Mouse (Mus musculus): ENCODE measurements around the gene Cldn20.

Cldn20 gene

DNA sequence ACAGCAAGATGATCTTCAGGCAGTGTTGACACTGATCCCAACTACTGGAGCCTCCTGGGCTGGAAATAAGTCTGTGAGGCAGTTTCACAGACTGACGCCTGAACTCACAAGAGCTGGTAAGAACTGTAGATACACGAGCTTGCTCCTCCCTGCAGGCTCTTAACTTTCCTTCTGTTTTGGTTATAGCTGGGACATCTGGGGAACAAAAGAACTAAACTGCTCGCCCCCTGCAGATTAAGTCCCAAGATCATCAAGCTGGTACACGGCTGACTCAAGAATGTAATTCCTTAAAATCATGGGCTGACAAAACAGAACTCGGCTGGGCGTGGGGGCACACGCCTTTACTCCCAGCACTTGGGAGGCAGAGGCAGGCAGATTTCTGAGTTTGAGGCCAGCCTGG is 1.8 kb upstream of the Cldn20 start:
- DNase-seq: no peak

DNA sequence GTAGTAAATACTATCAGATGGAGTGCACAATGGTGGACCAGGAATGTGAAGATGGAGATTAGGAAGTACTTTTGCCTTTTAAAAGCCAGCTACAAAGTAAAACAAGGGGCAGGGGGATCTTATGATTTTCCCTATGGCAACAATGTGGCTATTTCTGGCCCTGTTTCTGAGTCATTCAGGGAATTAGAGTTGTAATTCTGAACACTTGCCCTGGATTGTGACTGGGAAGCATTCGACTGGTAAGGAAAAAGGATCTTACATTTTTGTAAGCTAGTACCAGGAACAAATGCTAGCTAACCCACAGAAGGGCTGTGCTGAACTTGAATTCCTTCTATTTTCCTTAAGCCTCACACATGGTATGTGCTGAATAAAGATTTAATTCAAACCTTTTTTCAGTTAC is 713 bp upstream of the Cldn20 start:
- DNase-seq: no peak

DNA sequence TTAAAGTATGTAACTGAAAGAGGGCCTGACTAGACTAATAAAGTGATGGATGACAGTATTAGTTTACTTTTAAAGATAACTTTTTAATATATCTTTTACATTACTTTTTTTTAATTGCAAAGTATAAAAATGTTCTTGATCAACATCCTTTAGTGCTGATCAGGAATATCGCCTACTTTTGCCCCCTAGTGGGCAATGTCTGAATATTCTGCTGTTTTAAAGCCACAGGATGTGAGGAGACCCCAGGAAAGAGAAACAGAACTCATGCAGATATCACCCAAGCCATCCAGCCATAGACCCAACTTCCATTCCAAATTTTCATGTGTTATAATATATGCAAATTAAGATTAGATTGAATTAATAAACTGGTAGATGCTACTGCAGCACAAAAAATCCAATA is 1.1 kb downstream of the Cldn20 start:
- DNase-seq: peak; percentile 17

DNA sequence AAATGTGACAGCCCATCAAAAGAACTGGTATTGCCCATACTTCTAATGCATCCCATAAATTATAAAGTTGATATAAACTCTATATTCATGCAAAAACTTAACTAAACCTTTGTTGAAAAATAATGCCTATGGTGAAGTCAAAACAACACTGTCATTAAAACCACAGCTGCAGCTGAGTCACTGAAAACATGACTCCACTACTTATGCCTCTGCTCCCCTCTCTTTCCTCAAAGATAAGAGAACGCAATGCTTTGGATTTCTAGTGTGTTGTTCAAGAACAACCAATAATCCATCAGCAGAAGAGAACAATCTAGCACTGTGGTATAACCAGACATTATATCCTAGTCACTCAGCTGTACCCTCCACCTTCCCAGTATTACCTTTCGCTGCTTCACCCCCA is 8.0 kb downstream of the Cldn20 start:
- no peak for DNase-seq

DNA sequence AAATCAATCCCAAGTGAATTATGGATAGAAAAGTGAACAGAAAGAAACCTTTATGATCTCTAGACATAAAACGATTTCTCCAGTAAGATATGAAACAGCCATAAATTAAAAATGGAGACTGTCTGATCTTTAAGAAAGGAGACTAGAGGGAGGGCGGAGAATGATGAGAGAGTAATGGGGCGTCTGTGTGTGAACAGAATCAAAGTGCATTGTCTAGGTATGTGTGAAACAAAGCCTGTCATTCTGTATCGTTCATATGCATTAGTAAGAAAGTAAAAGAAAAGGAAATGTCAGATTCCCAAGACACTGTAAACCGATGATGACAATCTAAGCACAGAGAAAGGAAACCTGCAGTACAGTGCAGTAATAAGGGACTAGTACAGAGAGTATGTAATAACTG is 8.7 kb downstream of the Cldn20 start:
- no peak for DNase-seq

DNA sequence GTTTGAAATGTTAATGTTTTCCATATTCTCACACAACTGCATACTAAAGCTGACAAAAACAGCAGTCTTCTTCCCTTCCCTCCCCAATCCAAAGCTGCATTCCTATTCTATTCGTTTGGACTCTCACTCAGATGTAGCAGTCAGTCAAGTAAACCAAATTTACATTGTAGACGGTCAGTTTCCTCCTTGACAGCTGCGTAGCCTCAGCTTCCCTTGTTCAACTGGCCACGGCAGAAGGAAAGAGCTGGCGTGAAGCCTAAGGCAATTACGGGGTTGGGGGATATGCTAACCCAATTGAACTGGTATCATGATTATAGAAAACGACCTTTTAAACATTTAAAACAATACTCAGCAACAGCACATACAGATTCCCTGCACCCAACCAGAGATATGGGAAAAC is 15.4 kb downstream of the Cldn20 start:
- DNase-seq: no peak

DNA sequence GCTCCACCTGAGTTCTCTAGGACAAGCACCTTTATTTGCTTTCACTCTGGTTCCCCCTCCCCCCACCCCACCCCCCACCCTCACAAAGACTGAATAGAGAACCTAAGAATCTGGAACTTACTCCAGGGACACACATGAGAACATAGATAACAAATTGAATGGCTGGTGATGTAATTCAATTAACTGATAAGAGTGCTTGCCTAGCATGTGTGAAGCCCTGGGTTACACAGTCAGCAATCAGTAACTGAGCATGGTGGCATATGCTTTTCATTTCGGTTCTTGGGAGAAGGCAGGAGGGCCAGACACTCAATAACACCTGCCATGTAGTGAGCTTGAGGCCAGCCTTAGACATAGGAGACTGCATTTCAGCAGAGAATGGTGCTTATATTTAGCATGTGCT is 23.9 kb downstream of the Cldn20 start:
- DNase-seq: no peak

DNA sequence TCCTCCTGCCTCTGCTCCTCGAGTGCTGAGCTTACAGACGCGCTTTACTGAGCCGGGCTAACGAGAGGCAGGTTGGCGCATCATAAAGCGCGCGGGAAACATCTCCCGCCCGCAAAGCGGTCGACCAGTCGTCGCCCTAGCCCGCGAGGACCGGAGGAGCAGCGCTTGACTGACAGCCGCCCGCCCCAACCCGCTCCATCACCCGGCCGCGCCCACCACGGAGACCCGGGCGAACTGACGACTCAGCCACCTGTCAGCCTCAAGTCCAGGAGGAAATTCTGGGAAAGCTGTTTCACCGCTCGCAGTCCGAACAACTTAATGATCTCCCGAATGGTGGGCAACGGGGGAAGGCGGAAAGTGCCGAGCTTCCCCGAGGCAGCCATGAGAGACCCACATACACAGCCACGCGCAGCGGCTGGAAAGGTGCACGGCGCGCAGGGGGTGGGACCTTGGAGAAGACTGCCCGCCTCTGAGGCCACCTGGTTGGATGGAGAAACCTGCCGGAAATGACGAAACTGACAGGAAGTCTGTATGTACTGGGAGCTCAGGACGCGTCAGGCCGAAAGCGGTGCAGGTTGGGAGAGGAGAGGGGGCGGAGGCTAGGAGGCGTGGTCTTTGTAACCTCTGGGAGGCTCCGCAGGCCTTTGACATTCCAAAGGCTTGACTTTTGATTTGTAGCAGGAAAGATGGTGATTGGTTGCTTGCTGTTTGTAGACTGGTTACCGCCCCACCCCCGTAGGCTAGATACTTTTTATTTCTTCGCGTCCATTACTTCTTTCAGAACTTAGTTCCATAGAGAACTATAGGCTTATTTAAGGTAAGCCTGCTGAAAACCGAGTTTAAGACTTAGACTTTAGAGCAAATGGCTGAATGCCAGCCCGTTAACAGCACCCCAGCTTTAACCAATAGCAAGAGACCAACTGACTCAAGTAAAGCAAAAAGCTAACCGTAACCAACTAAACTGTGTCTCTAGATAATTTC is 25.3 kb downstream of the Cldn20 start, which contains the start of gene Tfb1m:
Gene Tfb1m (minus strand): TSS at position 451 of the 981 bp plus-strand sequence.
- DNase-seq: peak; percentile 99

DNA sequence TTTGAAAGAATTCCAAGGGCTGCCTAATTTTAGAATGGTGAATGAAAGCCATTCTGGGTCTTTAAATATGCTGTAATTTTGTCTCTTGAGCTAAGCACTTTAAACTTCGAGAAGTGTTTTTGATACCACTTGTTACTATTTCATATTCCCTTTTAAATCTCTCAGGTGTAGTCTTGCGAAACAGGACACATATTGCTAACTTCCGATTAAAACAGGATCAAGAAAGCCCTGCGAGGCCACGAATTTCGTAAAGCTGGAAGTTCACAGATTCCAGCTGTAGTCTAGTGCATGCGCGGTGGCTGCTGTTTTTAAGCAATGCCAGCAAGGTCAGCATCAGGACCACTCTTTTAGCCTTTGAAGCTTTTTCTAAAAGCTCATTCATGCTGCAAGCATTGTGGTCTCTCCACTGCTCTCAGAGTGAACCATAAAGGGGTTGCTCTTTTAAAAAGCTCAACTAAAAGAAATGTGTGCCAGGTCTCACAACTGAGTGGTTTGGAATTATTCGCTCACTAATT is 26.1 kb downstream of the Cldn20 start:
- peak; percentile 4 for DNase-seq

DNA sequence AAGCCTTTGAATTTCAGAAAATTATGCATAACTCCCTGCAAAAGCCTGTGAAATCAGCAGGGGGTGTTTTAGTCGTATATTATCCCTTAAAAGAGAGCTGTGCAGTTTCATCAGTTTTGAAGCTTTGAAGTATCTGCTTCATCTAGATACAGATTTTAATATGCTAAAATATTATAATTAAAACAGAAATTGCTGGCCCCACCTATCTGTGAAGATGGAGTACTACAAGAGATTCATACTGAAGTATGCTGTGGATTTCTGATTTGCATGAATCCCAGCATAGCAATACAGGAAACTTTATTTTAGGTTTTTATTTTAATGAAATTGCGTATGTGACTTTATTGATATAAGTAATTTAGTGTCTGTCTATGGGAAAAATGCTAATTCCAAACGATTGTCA is 28.2 kb downstream of the Cldn20 start:
- DNase-seq: peak; percentile 9

DNA sequence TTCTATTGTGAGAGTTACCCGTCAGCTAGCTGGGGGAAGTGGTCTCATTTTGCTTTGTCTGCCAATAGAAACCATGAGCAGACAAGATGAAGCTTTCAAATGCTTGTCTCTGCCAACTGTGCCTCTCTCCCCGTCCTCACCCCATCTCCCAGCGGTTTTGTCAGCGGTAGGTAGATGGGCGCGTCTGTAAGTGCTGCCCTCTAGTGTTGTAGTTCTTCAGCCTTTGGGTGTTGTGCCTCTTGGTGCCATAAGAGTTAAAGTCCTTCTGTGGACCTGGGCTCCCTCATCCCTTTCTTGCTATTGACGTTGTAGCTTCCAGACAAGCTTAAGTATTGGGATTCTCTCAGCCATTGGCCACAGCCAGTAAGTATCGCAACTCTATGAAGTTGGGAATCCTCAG is 30.1 kb downstream of the Cldn20 start:
- no peak for DNase-seq

DNA sequence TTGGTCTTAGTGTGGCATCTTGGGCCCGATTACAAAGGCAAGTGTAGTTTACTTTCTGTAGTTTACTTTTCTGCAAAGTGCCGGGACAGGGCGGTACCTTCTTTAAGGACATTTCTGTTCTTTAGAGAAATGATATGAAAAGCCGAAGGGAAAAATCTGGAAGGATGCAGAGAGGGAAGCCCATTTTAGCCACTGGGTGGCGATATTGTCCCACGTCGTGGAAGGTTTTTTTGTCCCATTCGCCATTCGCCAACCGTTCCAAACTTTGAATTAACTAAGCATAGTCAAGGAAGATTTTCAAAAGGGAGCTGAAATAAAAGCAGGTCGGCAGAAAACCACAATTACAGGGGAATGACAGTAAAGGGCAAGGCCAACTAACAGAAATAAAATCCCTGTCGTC is 38.5 kb downstream of the Cldn20 start:
- DNase-seq: peak; percentile 78
